Mouse (Mus musculus): ENCODE data around the gene Birc2. TPM values are rescaled to one million over a fixed set of nuclear protein-coding genes. Genes with fewer than 3 reads are reported as not detected.

The Birc2 gene
- total RNA-seq, 4 experiments from 2014 or later, result 19.1 to 24.3 (median 23.7) TPM

GRCm38 (mm10) chr9:7846667-7847199 is 9.9 kb upstream of the Birc2 start:
- no peak for DNase-seq (ENCODE audit: low spot score in 2 of 2)

- DNase-seq (ENCODE audit: low spot score in 2 of 2), result no peak
Observed at GRCm38 (mm10) chr9:7845216-7845895, 8.5 kb upstream of the Birc2 start.

DNA sequence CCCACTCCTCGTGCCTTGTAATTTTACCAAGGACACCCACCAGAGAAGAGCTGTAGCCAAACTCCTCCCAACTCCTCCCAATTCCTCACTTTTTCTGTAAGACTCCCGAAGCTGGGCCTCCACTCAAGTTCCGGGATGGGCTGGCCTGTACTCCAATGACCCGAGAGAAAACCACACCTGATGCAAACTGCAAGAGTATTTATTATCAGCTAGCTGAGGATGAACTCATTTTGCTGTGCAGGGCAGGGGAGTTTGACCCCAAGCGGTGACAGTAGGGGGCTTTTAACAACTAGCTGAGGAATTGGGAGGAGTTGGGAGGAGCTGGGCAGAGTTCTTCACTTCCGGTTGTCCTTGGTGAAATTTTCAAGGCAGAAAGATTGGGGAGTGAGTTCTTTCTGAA is 4.4 kb upstream of the Birc2 start:
- DNase-seq (ENCODE audit: low spot score in 2 of 2), result no peak

- no peak for DNase-seq (ENCODE audit: low spot score in 2 of 2)
Observed at GRCm38 (mm10) chr9:7837806-7838440, 1.1 kb upstream of the Birc2 start.

GRCm38 (mm10) chr9:7836331-7836730 is 533 bp downstream of the Birc2 start:
- DNase-seq (ENCODE audit: low spot score in 2 of 2), result peak; percentile 13 to 17

GRCm38 (mm10) chr9:7835302-7835701 is 1.6 kb downstream of the Birc2 start:
- no peak for DNase-seq (ENCODE audit: low spot score in 2 of 2)

DNA sequence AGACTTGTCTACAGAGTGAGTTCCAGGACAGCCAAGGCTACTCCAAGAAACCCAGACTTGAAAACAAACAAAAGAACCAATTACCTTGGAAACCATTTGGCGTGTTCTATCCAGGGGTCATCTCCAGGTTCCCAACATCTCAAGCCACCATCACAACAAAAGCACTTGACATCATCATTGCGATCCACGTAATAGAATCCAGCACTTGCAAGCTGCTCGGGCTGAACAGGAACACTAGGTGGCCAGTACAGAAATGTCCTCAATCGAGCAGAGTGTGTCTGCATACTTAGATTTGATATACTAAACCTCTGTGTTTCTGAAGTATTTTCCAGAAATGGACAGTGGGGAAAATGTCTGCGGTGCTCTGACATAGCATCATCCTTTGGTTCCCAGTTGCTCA is 3.4 kb downstream of the Birc2 start:
- DNase-seq (ENCODE audit: low spot score in 2 of 2), result no peak

DNA sequence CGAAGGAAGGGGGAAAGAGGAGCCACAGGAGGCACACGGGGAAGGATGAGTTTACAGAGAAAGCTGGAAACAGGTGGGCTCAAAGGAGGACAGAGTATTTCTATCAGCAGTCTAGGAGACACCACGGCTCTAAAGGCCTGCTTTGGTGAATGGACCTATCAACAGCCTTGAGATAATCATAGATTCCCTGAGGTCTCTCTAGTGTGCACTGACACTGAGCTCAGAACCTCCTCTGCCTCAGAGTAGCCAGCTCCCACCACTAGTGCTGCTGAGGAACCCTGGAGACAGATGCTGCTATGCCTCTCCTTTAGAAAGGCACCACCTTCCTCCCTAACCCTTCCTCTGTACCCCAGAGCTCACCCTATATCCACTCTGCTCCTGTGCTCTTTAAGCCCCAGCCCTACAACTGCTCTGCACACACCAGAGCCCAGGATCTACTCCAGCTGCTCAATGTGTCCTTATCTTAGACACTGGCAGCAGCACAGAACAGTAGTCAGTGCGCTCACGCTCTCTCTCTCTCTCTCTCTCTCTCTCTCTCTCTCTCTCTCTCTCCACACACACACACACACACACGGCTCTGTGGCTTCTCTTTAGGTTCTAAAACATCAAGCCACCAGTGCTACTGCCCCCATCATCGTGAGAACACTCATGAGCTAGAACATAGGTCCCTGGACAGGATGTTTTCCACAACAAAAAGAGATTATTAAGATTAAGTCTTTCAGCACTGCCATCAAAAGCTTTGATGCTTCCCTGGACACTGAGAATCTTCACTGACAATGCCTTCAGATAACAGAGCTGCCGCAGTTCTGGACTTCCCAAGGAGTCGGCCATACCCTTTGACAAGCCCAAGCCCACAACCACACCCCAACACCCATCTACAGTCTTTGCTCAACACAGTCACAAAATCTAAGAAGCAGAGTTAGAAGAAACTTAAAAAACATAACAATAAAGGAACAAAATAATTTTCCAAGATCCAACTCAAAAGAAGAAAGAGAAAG is 7.0 kb downstream of the Birc2 start:
- DNase-seq (ENCODE audit: low spot score in 2 of 2), result no peak

DNA sequence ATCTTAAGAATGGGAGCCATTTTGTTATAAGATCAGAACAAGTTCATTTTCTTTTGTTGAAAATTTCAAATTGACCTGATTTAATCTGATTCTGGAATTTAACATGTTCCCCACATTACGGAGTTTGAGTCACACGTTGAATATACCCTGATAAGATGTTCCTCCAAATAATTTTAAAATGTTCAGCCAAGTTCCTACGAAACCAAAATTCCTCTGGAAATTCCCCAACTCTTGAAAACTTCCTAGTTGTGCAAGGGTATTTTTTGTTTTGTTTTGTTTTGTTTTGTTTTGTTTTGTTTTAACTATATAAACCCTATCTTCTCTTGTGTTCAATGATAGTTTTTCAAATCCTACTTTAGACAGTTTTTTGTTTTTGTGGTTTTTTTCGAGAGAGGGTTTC is 8.2 kb downstream of the Birc2 start:
- DNase-seq (ENCODE audit: low spot score in 2 of 2), result no peak

DNA sequence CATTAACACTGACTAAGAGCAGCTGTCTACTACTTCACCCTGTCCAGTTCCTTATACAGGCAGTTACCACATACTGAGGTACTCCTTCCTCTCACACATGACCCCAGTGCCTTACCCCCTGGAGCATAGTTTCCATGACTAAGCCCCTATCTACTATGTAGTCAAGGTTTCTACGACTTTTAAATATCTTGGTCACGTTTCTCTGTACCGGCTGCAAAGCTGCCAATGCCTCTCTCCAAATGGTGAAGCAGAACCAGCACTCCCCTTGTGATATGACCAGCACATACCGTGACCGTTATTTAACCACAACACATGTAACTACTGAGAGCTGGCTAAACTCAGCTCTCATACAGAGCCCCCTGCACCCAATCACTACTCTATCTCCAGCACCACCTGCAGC is 11.9 kb downstream of the Birc2 start:
- DNase-seq (ENCODE audit: low spot score in 2 of 2), result no peak

DNA sequence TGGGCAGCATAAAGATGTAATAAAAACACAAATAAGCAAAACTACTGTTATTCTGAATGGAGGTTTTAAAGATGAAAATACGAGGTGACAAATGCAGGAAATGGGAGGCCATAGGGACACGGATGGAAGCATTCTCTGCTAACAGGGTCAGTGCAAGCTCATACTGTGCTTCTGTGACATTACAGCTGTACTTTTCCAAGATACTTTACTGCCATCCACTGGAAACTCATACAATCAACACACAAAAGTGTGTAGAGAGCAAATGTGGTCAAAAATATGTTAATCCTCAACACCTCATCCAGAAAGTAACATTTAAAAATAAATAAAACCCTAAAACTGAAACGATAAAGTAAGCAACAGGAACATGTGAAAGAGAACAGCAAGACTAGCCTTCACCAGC is 14.1 kb downstream of the Birc2 start:
- DNase-seq (ENCODE audit: low spot score in 2 of 2), result no peak

GRCm38 (mm10) chr9:7805101-7805506 is 31.8 kb downstream of the Birc2 start:
- DNase-seq (ENCODE audit: low spot score in 2 of 2), result no peak

- DNase-seq (ENCODE audit: low spot score in 2 of 2), result no peak
Observed at GRCm38 (mm10) chr9:7798555-7798954, 38.3 kb downstream of the Birc2 start.

- no peak for DNase-seq (ENCODE audit: low spot score in 2 of 2)
Observed at GRCm38 (mm10) chr9:7797542-7797941, 39.3 kb downstream of the Birc2 start.

DNA sequence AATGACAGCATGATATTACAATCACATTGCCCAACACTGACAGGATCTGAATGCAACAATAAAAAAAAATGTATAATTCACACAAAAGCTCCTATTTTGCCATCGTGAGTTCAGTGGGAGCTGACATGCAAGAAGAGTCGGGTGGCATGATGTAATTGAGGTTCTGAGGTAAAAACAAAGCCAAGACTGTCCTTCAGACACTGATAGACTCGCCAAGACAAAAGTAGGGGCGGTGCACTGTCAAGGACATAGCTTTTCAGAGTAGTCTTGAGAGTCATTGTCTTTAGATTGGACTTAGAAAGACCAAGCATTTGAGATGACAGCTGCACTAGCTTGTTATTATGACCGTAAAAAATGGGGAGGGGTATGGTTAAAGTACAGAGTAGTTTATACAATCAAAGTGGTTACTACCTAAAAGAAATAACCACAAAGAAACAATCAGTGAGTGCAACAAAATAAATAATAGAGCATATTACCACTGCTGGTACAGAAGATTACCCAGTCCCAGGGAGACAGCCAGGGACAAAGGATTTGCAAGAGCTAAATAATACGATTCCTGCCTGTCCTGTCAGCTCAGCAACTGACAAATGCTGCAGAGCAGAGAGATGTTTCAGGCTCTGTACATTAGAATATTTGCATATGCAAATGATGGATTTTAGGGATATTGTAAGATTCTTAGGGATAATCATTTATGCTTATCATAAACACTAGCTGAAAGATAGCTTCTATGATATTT is 40.6 kb downstream of the Birc2 start:
- no peak for DNase-seq (ENCODE audit: low spot score in 2 of 2)

- no peak for DNase-seq (ENCODE audit: low spot score in 2 of 2)
Observed at GRCm38 (mm10) chr9:7795581-7795980, 41.3 kb downstream of the Birc2 start.

DNA sequence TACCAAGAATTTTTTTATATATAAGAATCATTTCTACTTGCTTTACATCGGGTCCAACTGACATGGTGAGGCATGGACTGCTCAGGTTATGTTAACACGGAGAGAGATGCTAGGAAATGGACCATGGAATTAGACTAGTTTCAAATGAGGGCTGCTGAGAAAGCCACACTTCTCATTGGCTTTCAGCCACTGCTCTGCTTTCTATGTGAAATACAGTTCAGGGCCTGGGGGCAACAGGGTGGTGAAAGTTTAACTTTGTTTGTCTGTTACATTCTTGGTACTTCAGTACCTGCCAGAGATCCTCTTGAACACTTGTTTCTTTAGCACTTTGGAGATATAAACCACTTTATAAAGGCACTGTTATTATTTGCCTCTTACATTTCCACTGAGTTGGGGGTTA is 43.3 kb downstream of the Birc2 start:
- DNase-seq (ENCODE audit: low spot score in 2 of 2), result no peak

DNA sequence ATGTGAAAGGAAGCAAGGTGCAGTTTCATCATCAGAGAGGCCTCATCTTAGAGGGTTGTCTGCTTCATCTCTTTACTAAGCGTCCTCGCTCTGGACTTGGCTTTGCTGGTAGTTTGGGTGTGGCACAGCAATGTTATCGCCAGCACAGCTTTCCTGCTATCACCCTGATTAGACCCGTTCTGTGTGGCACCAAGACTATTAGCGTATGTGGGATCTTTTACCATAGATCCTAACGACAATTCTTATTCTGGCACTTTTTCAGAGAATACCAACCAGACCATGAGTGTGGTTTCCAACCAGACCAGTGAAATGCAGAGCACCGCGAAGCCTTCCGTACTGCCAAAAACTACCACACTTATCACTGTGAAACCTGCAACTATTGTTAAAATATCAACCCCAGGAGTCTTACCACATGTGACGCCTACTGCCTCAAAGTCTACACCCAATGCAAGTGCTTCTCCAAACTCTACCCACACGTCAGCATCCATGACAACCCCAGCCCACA is 46.2 kb downstream of the Birc2 start:
- no peak for DNase-seq (ENCODE audit: low spot score in 2 of 2)

DNA sequence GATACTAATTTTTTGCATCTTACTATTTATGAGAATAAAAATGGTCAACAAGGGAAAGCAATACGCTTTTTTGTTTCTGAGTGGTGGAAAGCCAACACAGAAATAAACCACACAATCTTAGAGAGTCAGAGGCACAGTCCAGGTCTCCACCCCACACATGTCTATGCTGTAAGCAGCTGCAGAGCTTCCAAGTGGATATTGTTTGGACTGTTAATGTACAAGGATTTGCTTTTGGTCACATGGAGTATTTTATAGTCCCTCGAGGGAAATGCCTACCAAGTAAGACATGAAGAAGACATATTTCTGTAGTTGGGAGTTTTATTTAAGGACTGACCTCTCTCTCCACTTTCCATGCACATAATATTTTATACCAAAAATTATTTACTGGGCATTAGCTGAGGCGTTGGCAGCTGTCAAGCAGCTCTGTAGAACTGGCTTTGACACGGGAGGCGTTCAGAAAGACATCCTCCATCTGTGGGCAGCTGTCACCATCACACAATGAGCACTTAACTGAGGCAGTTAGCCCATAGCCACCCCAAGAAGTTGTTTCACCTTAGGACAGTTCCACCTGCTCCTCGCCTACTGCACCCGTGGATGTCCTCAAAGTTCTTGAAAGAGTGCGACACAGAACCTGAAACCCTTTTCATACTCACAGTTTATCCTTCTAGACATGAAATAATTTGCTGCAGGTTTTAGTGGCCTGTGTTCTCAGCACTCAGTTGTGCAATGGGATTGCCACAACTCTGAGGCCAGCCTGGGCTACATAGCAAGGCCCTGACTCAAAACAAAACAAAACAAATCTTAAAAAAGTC is 46.9 kb downstream of the Birc2 start:
- DNase-seq (ENCODE audit: low spot score in 2 of 2), result no peak

DNA sequence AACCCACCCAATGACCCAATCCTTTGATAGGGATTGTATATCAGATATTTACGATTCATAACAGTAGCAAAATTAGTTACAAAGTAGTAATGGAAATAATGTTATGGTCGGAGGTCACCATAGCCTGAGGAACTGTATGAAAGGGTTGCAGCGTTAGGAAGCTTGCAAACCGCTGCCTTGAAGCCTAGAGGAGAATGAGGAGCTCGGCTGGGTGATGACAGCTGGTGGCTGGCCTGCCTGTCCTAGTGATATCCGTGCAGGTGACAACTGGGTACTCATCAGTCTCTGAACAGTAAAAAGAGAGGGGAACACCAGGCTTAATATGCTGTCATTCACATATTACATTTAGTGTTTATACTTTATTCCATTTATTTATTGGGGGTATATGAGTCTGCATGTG is 48.5 kb downstream of the Birc2 start:
- no peak for DNase-seq (ENCODE audit: low spot score in 2 of 2)

Measured in gastrocnemius, adult 8-10 months (tissue).